Mouse (Mus musculus) hindbrain, postnatal 0 days (tissue): ENCODE measurements around the gene Arhgef17. TPM values are rescaled to one million over a fixed set of nuclear protein-coding genes. Genes with fewer than 3 reads are reported as not detected.

ENCODE experiments used
- ATAC-seq: fragments of 200-750 bp; cut with Nextera tagmentation; 2 replicates; pipeline ENCODE4 v1.8.0; 2017; ENCODE audit warnings: mild to moderate bottlenecking, moderate TSS enrichment, moderate library complexity
- DNase-seq: peaks from one replicate; pipeline ENCODE4 v3.0.0-alpha.2; 2015; ENCODE audit warnings: low spot score
- H3K27ac ChIP-seq: fragments of 300-500 bp; sonication (generic); 2 replicates; pipeline ENCODE4 v1.5.1; 2014; ENCODE audit warnings: mild to moderate bottlenecking
- H3K27me3 ChIP-seq: fragments of 300-500 bp; sonication (generic); 2 replicates; pipeline ENCODE4 v1.6.1; 2014; ENCODE audit warnings: low read length, mixed read lengths; ENCODE audit not compliant: insufficient read depth
- H3K36me3 ChIP-seq: fragments of 300-500 bp; sonication (generic); 2 replicates; pipeline ENCODE4 v1.6.1; 2014; ENCODE audit warnings: low read length, mixed read lengths; ENCODE audit not compliant: insufficient read depth
- H3K4me1 ChIP-seq: fragments of 300-500 bp; sonication (generic); 2 replicates; pipeline ENCODE4 v1.6.1; 2014; ENCODE audit warnings: antibody characterized with exemption, low read length, mixed read lengths; ENCODE audit not compliant: insufficient read depth
- H3K4me2 ChIP-seq: fragments of 300-500 bp; sonication (generic); 2 replicates; pipeline ENCODE4 v1.6.1; 2014; ENCODE audit warnings: low read depth, mild to moderate bottlenecking, low read length, moderate library complexity, mixed read lengths
- H3K4me3 ChIP-seq: fragments of 300-500 bp; sonication (generic); 2 replicates; pipeline ENCODE4 v1.5.1; 2014; ENCODE audit warnings: low read length
- H3K9ac ChIP-seq: fragments of 300-500 bp; sonication (generic); replicated peaks from 2 replicates; pipeline ENCODE4 v1.6.1; 2014; ENCODE audit warnings: mild to moderate bottlenecking, low read length, moderate library complexity, mixed read lengths
- H3K9me3 ChIP-seq: fragments of 300-500 bp; sonication (generic); 2 replicates; pipeline ENCODE4 v1.6.1; 2016; ENCODE audit warnings: low read length, mixed read lengths
- CTCF ChIP-seq: IDR thresholded peaks from 2 replicates; pipeline ENCODE4 v1.5.1; 2016; ENCODE audit warnings: antibody characterized with exemption, control low read depth, low read depth
- WGBS: fragments of 180-500 bp; shearing (Covaris S2); extraction: QIAGEN DNeasy Blood & Tissue Kit; methylation state at CpG from one replicate; pipeline ENCODE4 v1.1.7; 2014; 5-methylcytosine and 5-hydroxymethylcytosine counted together
- polyA plus RNA-seq: library from polyadenylated mRNA; unstranded; fragments of >200 nt; fragmentation: Nextera tagmentation; extraction: Ambion mirVana; gene quantifications from 2 replicates; pipeline ENCODE4 v1.2.1, GENCODE M21; 2015
- total RNA-seq: library from RNA; depleted of rRNA; stranded (reverse); fragments of >200 nt; gene quantifications from 2 replicates; pipeline ENCODE4 v1.2.3, GENCODE M21; 2014

Arhgef17 gene
- total and polyA plus RNA-seq, 2 experiments from 2014 or later: 10.1 to 72.3 TPM

DNA sequence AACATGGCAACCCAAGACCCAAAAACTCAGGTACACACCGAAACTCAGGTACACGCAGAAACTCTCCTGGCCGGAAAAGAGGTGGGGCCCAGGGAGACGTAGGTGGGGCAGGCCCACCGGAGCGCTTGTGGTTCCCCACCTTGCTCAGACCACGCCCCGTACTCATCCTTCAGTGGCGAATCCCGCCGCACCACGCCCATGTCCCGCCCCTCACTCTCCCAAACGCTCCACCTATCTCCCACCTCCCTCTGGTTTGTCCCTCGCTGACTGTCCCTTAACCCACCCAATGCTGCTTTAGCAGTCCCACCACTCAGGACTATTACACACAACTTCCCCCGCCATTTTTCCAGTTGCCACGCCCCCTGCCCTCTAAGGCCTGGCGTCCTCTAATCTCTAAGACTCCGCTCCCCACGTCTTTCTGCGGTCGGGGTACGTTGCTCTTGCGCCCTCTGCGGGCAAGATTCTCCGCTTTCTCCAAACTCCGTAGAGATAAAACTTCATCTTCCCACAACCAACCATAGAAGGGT is 637 bp upstream of the Arhgef17 start:
- peak overlapping the region; percentile 51 for H3K4me3 ChIP-seq
- H3K27ac ChIP-seq: peak overlapping the region; percentile 72; the same call in 1 of the 2 replicates
- peak; percentile 86 for DNase-seq
- H3K9me3 ChIP-seq: no peaks in the 10 kb centered on the region
- H3K27me3 ChIP-seq: peaks cover 10% of the 10 kb centered on the region
- H3K9ac ChIP-seq: 0 out of 2 replicates have a peak overlapping the region, but pooled peaks have one; percentile 48
- H3K36me3 ChIP-seq: no peaks in the 10 kb centered on the region
- H3K4me1 ChIP-seq: 0 out of 2 replicates have a peak, but pooled peaks cover 3% of the 10 kb centered on the region
- peak overlapping the region; percentile 85 for H3K4me2 ChIP-seq
- peak; percentile 78 for TF ChIP-seq CTCF
- under 1% methylated on average over 27 of the region's 27 CpGs for WGBS
- peak; percentile 73 for ATAC-seq

DNA sequence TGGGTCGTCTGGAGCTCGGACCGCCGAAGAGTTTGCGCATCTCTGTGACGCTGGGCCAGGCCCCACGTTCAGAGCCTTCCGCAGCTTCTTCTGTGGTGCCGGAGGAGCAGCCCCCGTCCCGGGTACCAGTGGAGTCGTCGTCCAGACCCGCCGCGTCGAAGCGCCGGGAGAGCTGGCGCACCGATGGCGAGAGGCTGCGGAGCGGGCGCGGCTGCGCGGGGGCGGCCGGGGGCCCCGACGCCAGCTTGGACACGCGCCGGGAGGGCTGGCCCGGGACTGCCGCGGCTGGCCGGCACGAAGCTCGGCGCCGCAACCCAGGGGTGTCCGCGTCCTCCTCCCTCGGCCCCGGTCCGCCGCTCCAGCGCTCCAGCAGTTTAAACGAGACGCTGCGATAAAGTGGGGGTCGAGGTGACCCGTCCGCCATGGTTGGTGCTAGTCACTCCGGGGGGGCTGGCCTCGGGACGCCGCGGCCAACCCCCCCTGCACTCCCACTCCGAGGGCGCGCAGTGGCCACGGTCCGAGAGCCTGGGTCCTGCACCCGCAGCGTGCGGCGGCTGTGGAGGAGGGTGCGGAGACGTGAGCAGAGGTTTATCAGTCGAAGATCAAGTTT is 486 bp downstream of the Arhgef17 start:
- Histone ChIP-seq H3K4me3 (peak overlapping the region; percentile 51), H3K4me2 (peak overlapping the region; percentile 85), H3K27me3 (peaks cover 10% of the 10 kb centered on the region), H3K4me1 (peaks cover 14% of the 10 kb centered on the region), H3K36me3 (no peaks in the 10 kb centered on the region), H3K9ac (peak overlapping the region; percentile 48), H3K27ac (peak overlapping the region; percentile 72), H3K9me3 (no peaks in the 10 kb centered on the region)
- DNase-seq: no peak
- TF ChIP-seq CTCF: no peak
- 0 out of 2 replicates have a peak, but pooled peaks have one; percentile 1 for ATAC-seq
- under 1% methylated on average over 68 of the region's 73 CpGs for WGBS

DNA sequence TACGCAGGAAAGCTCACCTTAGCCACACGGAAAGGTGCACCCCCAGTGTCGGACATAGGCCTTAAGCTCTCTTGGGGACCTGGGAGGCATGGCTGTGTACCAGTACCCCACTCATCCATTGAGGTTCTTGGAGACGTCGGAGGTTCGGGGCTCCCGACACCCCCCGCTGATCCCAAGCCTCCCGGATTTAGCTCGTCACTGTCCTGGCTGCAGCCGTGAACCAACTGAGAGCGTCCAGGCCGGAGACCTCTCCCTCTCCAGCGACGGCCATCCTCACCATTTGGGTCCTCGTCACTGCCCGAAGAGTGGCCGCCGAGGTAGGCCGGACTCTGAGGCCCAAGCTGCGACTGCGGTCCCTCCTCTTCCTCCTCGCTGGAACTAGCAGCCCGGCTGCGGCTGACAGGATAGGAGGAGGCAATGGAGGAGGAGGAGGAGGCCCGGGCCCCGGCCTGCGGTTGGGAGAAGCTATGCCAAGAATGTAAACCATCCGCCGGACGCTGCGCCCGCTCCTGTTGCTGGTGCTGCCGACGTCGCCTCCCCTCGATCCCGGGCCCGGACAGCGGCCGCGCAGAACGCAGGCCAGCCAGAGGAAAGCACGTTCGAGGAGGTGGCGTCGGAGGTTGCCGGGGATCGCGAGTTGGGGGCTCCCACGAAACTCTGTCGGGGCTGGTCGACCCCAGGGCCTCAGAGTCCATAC is 1.1 kb downstream of the Arhgef17 start:
- ATAC-seq (no peak), DNase-seq (no peak)
- H3K27ac ChIP-seq: peak overlapping the region; percentile 72; the same call in 1 of the 2 replicates
- H3K4me1 ChIP-seq: peaks cover 17% of the 10 kb centered on the region
- H3K4me3 ChIP-seq: peak overlapping the region; percentile 51
- peaks cover 10% of the 10 kb centered on the region for H3K27me3 ChIP-seq
- 8% methylated on average over 53 of the region's 53 CpGs for WGBS
- no peaks in the 10 kb centered on the region for H3K9me3 ChIP-seq
- TF ChIP-seq CTCF: no peak
- H3K36me3 ChIP-seq: no peaks in the 10 kb centered on the region
- H3K9ac ChIP-seq: peak overlapping the region; percentile 48
- peak overlapping the region; percentile 85 for H3K4me2 ChIP-seq

DNA sequence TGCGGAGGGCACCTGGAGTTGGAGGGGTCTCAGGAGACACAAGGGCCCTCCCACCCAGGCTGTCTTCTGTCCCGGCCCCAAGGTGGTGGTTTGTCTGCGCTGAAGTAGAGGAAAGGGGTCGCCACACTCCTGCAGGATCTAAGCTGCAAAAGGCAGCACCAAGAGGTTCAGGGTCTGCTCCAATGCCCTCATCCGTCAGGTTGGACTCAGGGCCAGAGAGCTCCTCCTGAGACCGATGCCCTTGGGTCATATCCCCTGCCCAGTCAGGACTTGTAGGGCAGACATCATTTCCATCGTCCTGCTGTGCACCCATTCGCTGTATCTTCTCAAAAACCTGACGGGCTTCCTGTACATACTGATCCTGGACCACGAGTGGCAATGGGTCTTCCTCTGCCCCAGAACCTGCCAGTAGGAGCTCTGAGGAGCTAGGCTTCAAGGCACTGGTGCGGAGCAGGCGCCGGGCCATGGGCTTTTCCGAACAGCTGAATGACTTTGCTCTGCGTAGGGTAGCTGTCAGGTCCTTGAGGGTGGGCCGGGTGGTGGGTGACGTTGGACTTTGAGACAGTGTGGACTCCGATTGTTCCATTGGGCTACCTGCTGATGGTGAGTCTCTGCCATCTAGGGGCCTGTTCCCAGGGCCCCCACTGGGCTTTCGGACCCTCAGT is 2.1 kb downstream of the Arhgef17 start:
- TF ChIP-seq CTCF: no peak
- Histone ChIP-seq H3K4me3 (no peak overlapping the region), H3K4me2 (peak overlapping the region; percentile 85; the same call in 1 of the 2 replicates), H3K4me1 (peaks cover 17% of the 10 kb centered on the region), H3K36me3 (no peaks in the 10 kb centered on the region), H3K9ac (no peak overlapping the region), H3K9me3 (no peaks in the 10 kb centered on the region), H3K27ac (no peak overlapping the region), H3K27me3 (peaks cover 10% of the 10 kb centered on the region)
- ATAC-seq (no peak), DNase-seq (no peak)
- 82% methylated on average over 19 of the region's 19 CpGs for WGBS

DNA sequence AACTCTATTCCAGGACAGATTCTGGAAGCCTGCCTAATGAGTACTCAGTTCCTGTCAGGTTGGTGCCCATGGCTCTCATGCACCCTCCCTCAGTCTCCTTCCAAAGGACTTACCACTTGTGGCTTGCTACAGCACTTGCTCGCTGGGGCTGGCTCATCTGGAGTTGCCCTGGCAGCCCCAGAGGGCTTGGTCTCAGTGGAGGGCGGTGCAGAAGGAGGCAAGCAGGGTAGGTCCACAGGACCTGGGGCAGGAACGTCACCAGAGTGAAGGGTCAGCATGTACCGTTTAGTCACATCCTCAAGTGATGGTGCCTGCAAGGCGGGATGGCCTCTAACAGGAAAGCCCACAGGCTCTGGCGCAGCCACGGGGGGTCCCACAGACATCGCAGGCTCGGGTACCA is 3.5 kb downstream of the Arhgef17 start:
- H3K9ac ChIP-seq: no peak overlapping the region
- peak overlapping the region; percentile 45 for H3K4me2 ChIP-seq
- DNase-seq (no peak), ATAC-seq (no peak)
- TF ChIP-seq CTCF: no peak
- H3K27me3 ChIP-seq: peaks cover 4% of the 10 kb centered on the region; the same call in 1 of the 2 replicates
- H3K27ac ChIP-seq: no peak overlapping the region
- H3K4me1 ChIP-seq: peaks cover 17% of the 10 kb centered on the region
- WGBS: 60% methylated on average over 9 of the region's 9 CpGs
- no peaks in the 10 kb centered on the region for H3K36me3 ChIP-seq
- peak overlapping the region; percentile 14 for H3K4me3 ChIP-seq
- no peaks in the 10 kb centered on the region for H3K9me3 ChIP-seq

DNA sequence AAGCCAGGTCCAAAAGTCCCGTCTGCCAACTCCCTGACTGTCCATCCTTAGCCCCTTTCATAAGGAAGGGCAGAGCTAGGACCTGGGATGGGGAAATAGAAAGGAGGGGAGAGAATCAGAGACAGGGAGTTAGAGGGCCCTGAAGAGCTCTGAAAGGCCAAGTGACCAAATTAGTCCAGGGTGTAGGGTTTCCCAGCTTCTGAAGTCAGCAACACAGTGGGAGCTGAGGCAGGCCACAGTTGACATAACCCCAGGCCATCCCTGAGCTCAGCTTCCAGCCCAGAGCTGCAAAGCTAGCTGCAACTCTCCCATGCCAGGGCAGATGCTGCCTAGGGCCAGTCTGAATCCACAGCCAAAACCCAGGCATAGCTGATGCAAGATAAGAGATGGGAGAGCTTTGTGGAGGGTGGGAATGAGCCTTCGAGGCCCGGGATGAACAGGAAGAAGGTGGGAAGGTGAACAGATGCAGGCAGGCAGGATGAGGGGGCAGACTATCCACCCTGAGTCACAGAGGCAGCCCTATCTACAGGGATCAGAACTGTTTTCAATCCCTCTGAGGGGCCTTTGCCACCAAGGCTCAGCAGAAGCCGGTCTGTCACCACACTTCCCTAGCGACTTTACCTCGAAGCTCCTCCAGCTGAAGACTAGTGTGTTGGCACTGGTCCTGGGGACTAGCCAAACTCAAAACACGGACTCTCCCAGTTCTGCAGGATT is 4.5 kb downstream of the Arhgef17 start:
- Histone ChIP-seq H3K9me3 (no peaks in the 10 kb centered on the region), H3K36me3 (no peaks in the 10 kb centered on the region), H3K4me1 (peaks cover 21% of the 10 kb centered on the region), H3K4me2 (peak overlapping the region; percentile 45), H3K4me3 (peak overlapping the region; percentile 14), H3K27ac (no peak overlapping the region), H3K9ac (no peak overlapping the region), H3K27me3 (peaks cover 3% of the 10 kb centered on the region; the same call in 1 of the 2 replicates)
- DNase-seq (no peak), ATAC-seq (no peak)
- no peak for TF ChIP-seq CTCF
- whole genome bisulfite sequencing: 26% methylated on average over 7 of the region's 7 CpGs
